ENCODE assay signal across 12 mouse cellular contexts in genomic region chr11:88424034-88424767, GRCm38 (mm10).
DNase-seq lines count a peak whose midpoint lies in the region; ATAC-seq and TF ChIP-seq lines count a peak whose summit lies in the region.
"Had no signal": no experiment of that assay in that cellular context is flagged by ENCODE, and none has a peak within 500 bp of the region (broad histone marks: within the 10 kb centered on the region; RNA-seq: fewer than 3 reads in every experiment).

No protein-coding gene starts in this region.

- H3K4me3 ChIP-seq in kidney, adult 2 months (ENCODE audit: insufficient read depth, low read depth, low read length), result no peak overlapping the region
- H3K4me3 ChIP-seq in kidney, embryonic 14.5 days (ENCODE audit: low read length), result no peak overlapping the region
- no peak overlapping the region for H3K4me3 ChIP-seq in bone marrow, adult 2 months (replicated peaks; ENCODE audit: control insufficient read depth, low read depth, low read length)
- no peak overlapping the region for H3K4me3 ChIP-seq in forebrain, embryonic 15.5 days
- H3K4me3 ChIP-seq in midbrain, embryonic 14.5 days (replicated peaks; ENCODE audit: low read depth, low read length), result no peak overlapping the region
- H3K4me3 ChIP-seq: left cerebral cortex, adult 2 months had no signal

- H3K36me3 ChIP-seq in kidney, adult 2 months (ENCODE audit: control insufficient read depth, insufficient read depth, low read length), result no peaks in the 10 kb centered on the region
- H3K36me3 ChIP-seq in kidney, embryonic 14.5 days (ENCODE audit: control insufficient read depth, insufficient read depth, low read length), result no peaks in the 10 kb centered on the region
- no peaks in the 10 kb centered on the region for H3K36me3 ChIP-seq in forebrain, embryonic 15.5 days
- no peaks in the 10 kb centered on the region for H3K36me3 ChIP-seq in midbrain, embryonic 14.5 days (ENCODE audit: control insufficient read depth, insufficient read depth, low read length)

- no peaks in the 10 kb centered on the region for H3K4me1 ChIP-seq in kidney, adult 2 months (ENCODE audit: control insufficient read depth, insufficient read depth, low read length)
- peaks cover 44% of the 10 kb centered on the region for H3K4me1 ChIP-seq in kidney, embryonic 14.5 days (ENCODE audit: control insufficient read depth, insufficient read depth, low read length)
- no peaks in the 10 kb centered on the region; the same call in 1 of the 2 replicates for H3K4me1 ChIP-seq in bone marrow, adult 2 months (ENCODE audit: control insufficient read depth, insufficient read depth, low read length)
- peaks cover 68% of the 10 kb centered on the region for H3K4me1 ChIP-seq in forebrain, embryonic 15.5 days
- H3K4me1 ChIP-seq in midbrain, embryonic 14.5 days (ENCODE audit: control insufficient read depth, insufficient read depth, low read length), result peaks cover 64% of the 10 kb centered on the region

- H3K27me3 ChIP-seq in kidney, adult 2 months (replicated peaks; ENCODE audit: control insufficient read depth, insufficient read depth, low read length), result no peaks in the 10 kb centered on the region
- no peaks in the 10 kb centered on the region for H3K27me3 ChIP-seq in kidney, embryonic 14.5 days (ENCODE audit: control insufficient read depth, insufficient read depth, low read length)
- H3K27me3 ChIP-seq in forebrain, embryonic 15.5 days, result no peaks in the 10 kb centered on the region
- H3K27me3 ChIP-seq in midbrain, embryonic 14.5 days (ENCODE audit: control insufficient read depth, insufficient read depth, low read length), result no peaks in the 10 kb centered on the region

- no peak overlapping the region for H3K27ac ChIP-seq in kidney, adult 2 months (ENCODE audit: insufficient read depth, low read depth, low read length)
- no peak overlapping the region for H3K27ac ChIP-seq in kidney, embryonic 14.5 days (ENCODE audit: low read depth, low read length)
- H3K27ac ChIP-seq in bone marrow, adult 2 months (ENCODE audit: control insufficient read depth, insufficient read depth, low read depth, low read length, poor library complexity), result no peak overlapping the region
- peak overlapping the region; percentile 7; the same call in 1 of the 2 replicates for H3K27ac ChIP-seq in forebrain, embryonic 15.5 days (replicated peaks)
- peak overlapping the region; percentile 66 for H3K27ac ChIP-seq in midbrain, embryonic 14.5 days (replicated peaks; ENCODE audit: low read depth, low read length)
- H3K27ac ChIP-seq: left cerebral cortex, adult 2 months; liver, embryonic 14.5 days had no signal

- no peaks in the 10 kb centered on the region for H3K9me3 ChIP-seq in kidney, embryonic 14.5 days (ENCODE audit: control insufficient read depth, low read length)
- H3K9me3 ChIP-seq in forebrain, embryonic 15.5 days, result no peaks in the 10 kb centered on the region
- no peaks in the 10 kb centered on the region for H3K9me3 ChIP-seq in midbrain, embryonic 14.5 days (ENCODE audit: control insufficient read depth, low read length)

- no peak overlapping the region for H3K4me2 ChIP-seq in kidney, embryonic 14.5 days (replicated peaks; ENCODE audit: low read depth, low read length)
- H3K4me2 ChIP-seq in forebrain, embryonic 15.5 days (replicated peaks), result no peak overlapping the region
- no peak overlapping the region for H3K4me2 ChIP-seq in midbrain, embryonic 14.5 days (ENCODE audit: low read length)

- no peak for TF ChIP-seq CTCF in kidney, adult 2 months (conservative IDR thresholded peaks at IDR 0.05; ENCODE audit: insufficient read depth, insufficient read length, low read depth, low read length)
- no peak for TF ChIP-seq CTCF in bone marrow, adult 2 months (IDR thresholded peaks at IDR 0.05; ENCODE audit: control insufficient read depth, insufficient read depth, low read length)

- TF ChIP-seq POLR2A in kidney, adult 2 months (IDR thresholded peaks at IDR 0.05; ENCODE audit: low read depth, low read length), result no peak
- TF ChIP-seq POLR2A in bone marrow, adult 2 months (IDR thresholded peaks at IDR 0.05; ENCODE audit: borderline replicate concordance, control insufficient read depth, low read depth, low read length), result peak; percentile 8; the same call in 1 of the 2 replicates

- 75% methylated on average over 20 of the region's 20 CpGs for WGBS in kidney, adult 2 months
- 75% methylated on average over 20 of the region's 20 CpGs for WGBS in kidney, embryonic 14.5 days
- WGBS in bone marrow, adult 2 months, result 82% methylated on average over 20 of the region's 20 CpGs
- WGBS in forebrain, embryonic 15.5 days, result 28% methylated on average over 20 of the region's 20 CpGs
- 31% methylated on average over 20 of the region's 20 CpGs for WGBS in midbrain, embryonic 14.5 days

- ATAC-seq in kidney, embryonic 14.5 days (ENCODE audit: low FRiP score, low TSS enrichment), result no peak
- ATAC-seq in forebrain, embryonic 15.5 days (replicated peaks), result no peak; the same call in 1 of the 2 replicates
- no peak for ATAC-seq in midbrain, embryonic 14.5 days (ENCODE audit: low FRiP score, low TSS enrichment)
- no peak for ATAC-seq in activated CD4-positive, CD25-positive, alpha-beta regulatory T cell, adult 4 months

- no peak overlapping the region for H3K9ac ChIP-seq in kidney, embryonic 14.5 days (ENCODE audit: low read depth, low read length)
- H3K9ac ChIP-seq in forebrain, embryonic 15.5 days (replicated peaks), result no peak overlapping the region
- H3K9ac ChIP-seq in midbrain, embryonic 14.5 days (replicated peaks; ENCODE audit: low read length), result no peak overlapping the region
- H3K9ac ChIP-seq: liver, embryonic 14.5 days had no signal

- DNase-seq in kidney, adult 2 months, result peak; percentile 4
- no peak for DNase-seq in midbrain, embryonic 14.5 days
- DNase-seq in ovary, postnatal 10 days (ENCODE audit: low spot score), result no peak
- DNase-seq: cerebellum, postnatal 25 days; kidney, postnatal 14 days; thymus, postnatal 36 days had no signal

Comparison
In these comparisons a context has a peak if more than half of its experiments do, and no peak if none do; other contexts are left out.
1. H3K27ac ChIP-seq: peak in forebrain, embryonic 15.5 days (single experiment) and midbrain, embryonic 14.5 days (single experiment); none in kidney, adult 2 months (single experiment), kidney, embryonic 14.5 days (single experiment) and bone marrow, adult 2 months (single experiment).